25 mouse cellular contexts compared by ENCODE assay signal in genomic region chr3:58683346-58683745, GRCm38 (mm10). TPM values are rescaled to one million over a fixed set of nuclear protein-coding genes. Genes with fewer than 3 reads are reported as not detected.
"Had no signal": no experiment of that assay in that cellular context is flagged by ENCODE, and none has a peak within 500 bp of the region (broad histone marks: within the 10 kb centered on the region; RNA-seq: fewer than 3 reads in every experiment).

No protein-coding gene starts in this region.

- H3K4me2 ChIP-seq: kidney, embryonic 15.5 days; limb, embryonic 12.5 days; limb, embryonic 15.5 days; lung, embryonic 15.5 days; midbrain, embryonic 13.5 days; neural tube, embryonic 12.5 days; neural tube, embryonic 15.5 days; stomach, embryonic 15.5 days had no signal

- H3K27ac ChIP-seq: kidney, embryonic 15.5 days; limb, embryonic 12.5 days; limb, embryonic 15.5 days; liver, embryonic 14.5 days; lung, embryonic 15.5 days; midbrain, embryonic 10.5 days; midbrain, embryonic 13.5 days; neural tube, embryonic 12.5 days; neural tube, embryonic 15.5 days; stomach, embryonic 15.5 days had no signal

- H3K9ac ChIP-seq: kidney, embryonic 15.5 days; limb, embryonic 12.5 days; limb, embryonic 15.5 days; liver, embryonic 14.5 days; lung, embryonic 15.5 days; midbrain, embryonic 13.5 days; neural tube, embryonic 12.5 days; neural tube, embryonic 15.5 days; stomach, embryonic 15.5 days had no signal

- H3K4me3 ChIP-seq: kidney, embryonic 15.5 days; limb, embryonic 12.5 days; limb, embryonic 15.5 days; lung, embryonic 15.5 days; megakaryocyte, embryonic 14.5 days; midbrain, embryonic 10.5 days; midbrain, embryonic 13.5 days; neural tube, embryonic 12.5 days; neural tube, embryonic 15.5 days; stomach, embryonic 15.5 days had no signal

- H3K36me3 ChIP-seq: kidney, embryonic 15.5 days; limb, embryonic 12.5 days; limb, embryonic 15.5 days; lung, embryonic 15.5 days; midbrain, embryonic 10.5 days; midbrain, embryonic 13.5 days; neural tube, embryonic 12.5 days; neural tube, embryonic 15.5 days; stomach, embryonic 15.5 days had no signal

- DNase-seq: kidney, adult 8-10 months; kidney, postnatal 10 days; kidney, postnatal 36 days; left cerebral cortex, postnatal 4 days; lung, adult 18-20 months; lung, postnatal 10 days; lung, postnatal 36 days; retina, postnatal 1 day; right cerebral cortex, postnatal 25 days; spleen, adult 18-20 months; thymus, adult 2 months; thymus, postnatal 14 days had no signal

- H3K27me3 ChIP-seq: kidney, embryonic 15.5 days; limb, embryonic 12.5 days; limb, embryonic 15.5 days; lung, embryonic 15.5 days; megakaryocyte, embryonic 14.5 days; midbrain, embryonic 13.5 days; neural tube, embryonic 12.5 days; neural tube, embryonic 15.5 days; stomach, embryonic 15.5 days had no signal

- H3K9me3 ChIP-seq: kidney, embryonic 15.5 days; limb, embryonic 12.5 days; limb, embryonic 15.5 days; lung, embryonic 15.5 days; megakaryocyte, embryonic 14.5 days; midbrain, embryonic 10.5 days; midbrain, embryonic 13.5 days; neural tube, embryonic 12.5 days; neural tube, embryonic 15.5 days; stomach, embryonic 15.5 days had no signal

- ATAC-seq: intestine, embryonic 16.5 days; midbrain, embryonic 13.5 days; midbrain, embryonic 16.5 days had no signal

RNA-seq across cellular contexts. Expression of gene Erich6, which starts 46.3 kb away (rescaled TPM):
- polyA plus RNA-seq: intestine, embryonic 16.5 days; kidney, embryonic 15.5 days; lung, embryonic 15.5 days; neural tube, embryonic 15.5 days; stomach, embryonic 15.5 days; thymus, adult 2 months had no signal
